Mouse (Mus musculus): ENCODE measurements around the gene Myo16.

- no peak for TF ChIP-seq CTCF (IDR thresholded peaks at IDR 0.05; ENCODE audit: extremely low read depth, insufficient read length, insufficient replicate concordance, low read depth, low read length)
- TF ChIP-seq POLR2A (IDR thresholded peaks at IDR 0.05; ENCODE audit: low read depth, low read length): no peak
Observed at GRCm38 (mm10) chr8:10592917-10593316, 439.2 kb downstream of the Myo16 start.

Data from small intestine, adult 2 months (tissue).